Comparison of ENCODE assay signal across 8 mouse cellular contexts in the genomic region with DNA sequence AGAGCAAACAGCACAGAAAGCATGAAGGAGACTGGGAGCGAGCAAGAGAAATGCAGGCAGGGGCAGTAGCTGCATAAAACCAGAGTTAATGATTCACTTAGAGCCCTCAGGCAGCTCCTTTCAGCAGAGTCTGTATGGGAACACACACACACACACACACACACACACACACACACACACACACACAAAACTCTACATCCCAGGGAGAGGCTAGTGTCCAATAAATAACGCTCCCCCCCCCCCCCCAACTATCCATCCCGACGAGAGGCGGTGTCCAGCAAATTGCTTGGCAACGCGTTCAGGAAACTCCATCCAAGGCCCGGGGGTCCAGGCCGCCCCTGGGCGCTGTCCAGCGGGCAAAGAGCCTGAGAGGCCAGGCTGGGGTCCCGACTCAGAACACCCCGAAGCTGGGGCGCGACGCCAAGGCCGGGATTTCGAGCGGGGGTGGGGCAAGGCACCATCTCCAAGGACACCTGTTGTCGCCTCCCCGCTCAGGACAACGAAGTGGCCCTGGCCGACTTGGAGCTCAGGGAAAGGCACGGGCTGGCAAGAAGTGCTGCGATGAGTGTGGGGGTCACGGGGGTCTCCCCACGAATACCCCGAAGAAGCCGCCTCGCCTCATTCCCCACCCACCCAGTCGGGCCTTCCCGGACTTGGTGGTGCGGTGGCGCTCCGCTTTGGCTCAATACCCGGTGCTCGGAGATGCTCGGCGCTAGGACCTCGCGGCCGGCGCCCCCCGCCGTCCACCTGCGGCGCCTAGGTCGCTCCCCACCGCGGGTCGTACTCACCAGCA. TPM values are rescaled to one million over a fixed set of nuclear protein-coding genes. Genes with fewer than 3 reads are reported as not detected.
DNase-seq lines count a peak whose midpoint lies in the region; ATAC-seq and TF ChIP-seq lines count a peak whose summit lies in the region.

No protein-coding gene starts in this region.

- H3K9me3 ChIP-seq in erythroblast, embryonic 14.5 days (ENCODE audit: control insufficient read depth, low read length) = no peaks in the 10 kb centered on the region
- no peaks in the 10 kb centered on the region for H3K9me3 ChIP-seq in hindbrain, embryonic 13.5 days

- peaks cover 29% of the 10 kb centered on the region for H3K27me3 ChIP-seq in erythroblast, embryonic 14.5 days (ENCODE audit: control insufficient read depth)
- no peaks in the 10 kb centered on the region for H3K27me3 ChIP-seq in cerebellum, adult 2 months (ENCODE audit: control insufficient read depth, insufficient read depth, low read length)
- H3K27me3 ChIP-seq in hindbrain, embryonic 13.5 days = peaks cover 9% of the 10 kb centered on the region

- TF ChIP-seq POLR2A in cerebellum, adult 2 months (IDR thresholded peaks at IDR 0.05; ENCODE audit: borderline replicate concordance, insufficient read depth, low read length) = no peak

- peak overlapping the region; percentile 74 for H3K4me3 ChIP-seq in erythroblast, embryonic 14.5 days (replicated peaks)
- peak overlapping the region; percentile 47 for H3K4me3 ChIP-seq in cerebellum, adult 2 months (replicated peaks; ENCODE audit: insufficient read depth, low read depth, low read length)
- peak overlapping the region; percentile 77 for H3K4me3 ChIP-seq in hindbrain, embryonic 13.5 days

- H3K27ac ChIP-seq in cerebellum, adult 2 months (ENCODE audit: insufficient read depth, low read length) = no peak overlapping the region
- H3K27ac ChIP-seq in hindbrain, embryonic 13.5 days = peak overlapping the region; percentile 62

- H3K9ac ChIP-seq in hindbrain, embryonic 13.5 days = peak overlapping the region; percentile 78

- no peak for ATAC-seq in erythroblast, adult 5-6 weeks (replicated peaks; ENCODE audit: low FRiP score, poor library complexity, severe bottlenecking)
- ATAC-seq in hindbrain, embryonic 13.5 days (ENCODE audit: low FRiP score) = peak; percentile 90
- 0 out of 2 replicates have a peak, but pooled peaks have one; percentile 3 for ATAC-seq in megakaryocyte-erythroid progenitor cell, adult 5-6 weeks (replicated peaks; ENCODE audit: low FRiP score, low TSS enrichment, poor library complexity, severe bottlenecking)

- peak overlapping the region; percentile 91 for H3K4me2 ChIP-seq in hindbrain, embryonic 13.5 days

- TF ChIP-seq CTCF in cerebellum, adult 2 months (IDR thresholded peaks at IDR 0.05; ENCODE audit: borderline replicate concordance, insufficient read depth, low read depth, low read length) = no peak

- no peaks in the 10 kb centered on the region for H3K36me3 ChIP-seq in erythroblast, embryonic 14.5 days (ENCODE audit: control insufficient read depth)
- no peaks in the 10 kb centered on the region for H3K36me3 ChIP-seq in hindbrain, embryonic 13.5 days

- DNase-seq in cerebellum, adult 2 months = peak; percentile 39 to 49
- peak; percentile 39 to 44 for DNase-seq in frontal cortex, postnatal 14 days (ENCODE audit: low spot score in 2 of 2)
- peak; percentile 55 to 76 for DNase-seq in layer of hippocampus, postnatal 36 days
- peak; percentile 49 for DNase-seq in skeletal muscle tissue, adult 2 months (ENCODE audit: low read depth, low spot score)

- peaks cover 25% of the 10 kb centered on the region for H3K4me1 ChIP-seq in erythroblast, embryonic 14.5 days (ENCODE audit: control insufficient read depth)
- H3K4me1 ChIP-seq in cerebellum, adult 2 months (ENCODE audit: control insufficient read depth, insufficient read depth, low read length) = no peaks in the 10 kb centered on the region
- peaks cover 20% of the 10 kb centered on the region for H3K4me1 ChIP-seq in hindbrain, embryonic 13.5 days (replicated peaks)

- under 1% methylated on average over 41 of the region's 51 CpGs for WGBS in cerebellum, adult 2 months
- under 1% methylated on average over 50 of the region's 51 CpGs for WGBS in hindbrain, embryonic 13.5 days

RNA-seq across cellular contexts. Expression of a gene that starts 9.8 kb away (rescaled TPM):
- polyA plus RNA-seq in erythroblast, embryonic 14.5 days (2012) = 3.6 TPM in 2 replicates
- 0.58 and 1.5 TPM in 2 replicates for total RNA-seq in erythroblast, adult 5-6 weeks (2015; ENCODE audit: low replicate concordance)
- 0.70 and 2.0 TPM in 2 replicates for total RNA-seq in erythroblast, adult 5-6 weeks (2017; ENCODE audit: low replicate concordance)
- 9.0 and 10.7 TPM in 2 replicates for polyA plus RNA-seq in cerebellum, adult 2 months (2012; rRNA removed)
- 5.3 and 6.3 TPM in 2 replicates for polyA plus RNA-seq in hindbrain, embryonic 13.5 days (2015; fragmentation: Nextera tagmentation; extraction: Ambion mirVana)
- total RNA-seq in layer of hippocampus, postnatal 36 days (2021) = 10 to 100 TPM; 30.8 to 35.6 TPM
- total RNA-seq in megakaryocyte-erythroid progenitor cell, adult 5-6 weeks (2014; fragmentation: Nextera tagmentation) = 5.3 and 10.7 TPM in 2 replicates
- total RNA-seq in megakaryocyte-erythroid progenitor cell, adult 5-6 weeks (2017) = 0.53 and 2.7 TPM in 2 replicates
